Mouse (Mus musculus) c-Kit-positive CD71-positive TER-119-negative erythroid progenitor cells, embryonic 14.5 days (primary cell): Measurements from ENCODE around the gene Atat1.
A peak's percentile ranks its signal among the peaks of the same experiment; 100 is the strongest.
"Not testable (repeated sequence)": the region's sequence is repeated elsewhere in the genome, so short reads cannot be mapped to it uniquely, and the experiment has no call there.

Experiments used
- DNase-seq: peaks from one replicate; pipeline ENCODE4 v3.0.0-alpha.2; 2013; ENCODE audit warnings: low read depth

Gene Atat1

GRCm38 (mm10) chr17:35909919-35910369 is at the start of gene Atat1:
Gene Atat1, minus strand, starts transcription at chr17:35910075.
- DNase-seq: peak; percentile 94

GRCm38 (mm10) chr17:35958533-35959223 is 48.8 kb upstream of the Atat1 start:
- DNase-seq: no peak

GRCm38 (mm10) chr17:35954665-35955064 is 44.8 kb upstream of the Atat1 start:
- no peak for DNase-seq

GRCm38 (mm10) chr17:35952559-35952958 is 42.7 kb upstream of the Atat1 start:
- DNase-seq: not testable (repeated sequence)

- not testable (repeated sequence) for DNase-seq
Measured at GRCm38 (mm10) chr17:35950946-35951345, 41.1 kb upstream of the Atat1 start.

GRCm38 (mm10) chr17:35939941-35940340 is 30.1 kb upstream of the Atat1 start:
- no peak for DNase-seq

- DNase-seq: no peak
Measured at GRCm38 (mm10) chr17:35939108-35939507, 29.2 kb upstream of the Atat1 start.

GRCm38 (mm10) chr17:35937700-35938348 is 27.9 kb upstream of the Atat1 start:
- peak; percentile 54 for DNase-seq

GRCm38 (mm10) chr17:35935763-35936162 is 25.9 kb upstream of the Atat1 start:
- DNase-seq: not testable (repeated sequence)

- no peak for DNase-seq
Measured at GRCm38 (mm10) chr17:35932608-35933007, 22.7 kb upstream of the Atat1 start.

GRCm38 (mm10) chr17:35930627-35931026 is 20.8 kb upstream of the Atat1 start:
- no peak for DNase-seq

GRCm38 (mm10) chr17:35929534-35929933 is 19.7 kb upstream of the Atat1 start:
- no peak for DNase-seq

GRCm38 (mm10) chr17:35927471-35927870 is 17.6 kb upstream of the Atat1 start:
- peak; percentile 49 for DNase-seq

- DNase-seq: no peak
Measured at GRCm38 (mm10) chr17:35923281-35923680, 13.4 kb upstream of the Atat1 start.

- no peak for DNase-seq
Measured at GRCm38 (mm10) chr17:35922566-35922965, 12.7 kb upstream of the Atat1 start.

GRCm38 (mm10) chr17:35921710-35922109 is 11.8 kb upstream of the Atat1 start:
- no peak for DNase-seq

GRCm38 (mm10) chr17:35920862-35921562 is 11.1 kb upstream of the Atat1 start:
- DNase-seq: no peak

GRCm38 (mm10) chr17:35920384-35920783 is 10.5 kb upstream of the Atat1 start:
- DNase-seq: no peak

- DNase-seq: peak; percentile 77
Measured at GRCm38 (mm10) chr17:35919864-35920301, 10.0 kb upstream of the Atat1 start.

- peak; percentile 99 for DNase-seq
Measured at GRCm38 (mm10) chr17:35919060-35919715, 9.3 kb upstream of the Atat1 start.

GRCm38 (mm10) chr17:35918276-35919059 is 8.6 kb upstream of the Atat1 start:
- peak; percentile 61 for DNase-seq
